Mouse (Mus musculus) midbrain, postnatal 0 days (tissue): Measurements from ENCODE around the gene Olfr1394. TPM values are rescaled to one million over a fixed set of nuclear protein-coding genes. Genes with fewer than 3 reads are reported as not detected.

Experiments used
- ATAC-seq: fragments of 200-750 bp; cut with Nextera tagmentation; 2 replicates; pipeline ENCODE4 v1.8.0; 2017; ENCODE audit warnings: moderate number of reproducible peaks, mild to moderate bottlenecking, moderate TSS enrichment, moderate library complexity; ENCODE audit not compliant: low FRiP score
- DNase-seq: peaks from one replicate; pipeline ENCODE4 v3.0.0-alpha.2; 2015; ENCODE audit warnings: low spot score
- H3K27ac ChIP-seq: fragments of 300-500 bp; sonication (generic); 2 replicates; pipeline ENCODE4 v1.5.1; 2014; ENCODE audit warnings: low read depth, mild to moderate bottlenecking, low read length, mixed read lengths
- H3K27me3 ChIP-seq: fragments of 300-500 bp; sonication (generic); 2 replicates; pipeline ENCODE4 v1.6.1; 2014; ENCODE audit warnings: low read length, control low read depth, mixed read lengths; ENCODE audit not compliant: insufficient read depth
- H3K36me3 ChIP-seq: fragments of 300-500 bp; sonication (generic); 2 replicates; pipeline ENCODE4 v1.6.1; 2014; ENCODE audit warnings: low read length, control low read depth, mixed read lengths; ENCODE audit not compliant: insufficient read depth
- H3K4me1 ChIP-seq: fragments of 300-500 bp; sonication (generic); 2 replicates; pipeline ENCODE4 v1.6.1; 2014; ENCODE audit warnings: mild to moderate bottlenecking, control low read depth, antibody characterized with exemption, low read length, mixed read lengths; ENCODE audit not compliant: insufficient read depth
- H3K4me2 ChIP-seq: fragments of 300-500 bp; sonication (generic); 2 replicates; pipeline ENCODE4 v1.6.1; 2014; ENCODE audit warnings: low read depth, mild to moderate bottlenecking, low read length, mixed read lengths; ENCODE audit not compliant: poor library complexity, severe bottlenecking
- H3K4me3 ChIP-seq: fragments of 300-500 bp; sonication (generic); 2 replicates; pipeline ENCODE4 v1.5.1; 2014; ENCODE audit warnings: low read depth, mild to moderate bottlenecking, low read length, moderate library complexity
- H3K9ac ChIP-seq: fragments of 300-500 bp; sonication (generic); replicated peaks from 2 replicates; pipeline ENCODE4 v1.6.1; 2014; ENCODE audit warnings: mild to moderate bottlenecking, low read length, moderate library complexity, mixed read lengths; ENCODE audit not compliant: poor library complexity, severe bottlenecking
- H3K9me3 ChIP-seq: fragments of 300-500 bp; sonication (generic); 2 replicates; pipeline ENCODE4 v1.6.1; 2016; ENCODE audit warnings: low read length, control low read depth
- CTCF ChIP-seq: IDR thresholded peaks from 2 replicates; pipeline ENCODE4 v1.5.1; 2016; ENCODE audit warnings: antibody characterized with exemption, mild to moderate bottlenecking
- WGBS: fragments of 180-500 bp; shearing (Covaris S2); extraction: QIAGEN DNeasy Blood & Tissue Kit; methylation state at CpG from one replicate; pipeline ENCODE4 v1.1.7; 2014; 5-methylcytosine and 5-hydroxymethylcytosine counted together
- polyA plus RNA-seq: library from polyadenylated mRNA; unstranded; fragments of >200 nt; fragmentation: Nextera tagmentation; extraction: Ambion mirVana; gene quantifications from 2 replicates; pipeline ENCODE4 v1.2.1, GENCODE M21; 2015
- total RNA-seq: library from RNA; depleted of rRNA; stranded (reverse); fragments of >200 nt; gene quantifications from 2 replicates; pipeline ENCODE4 v1.2.3, GENCODE M21; 2014

Gene Olfr1394
- total and polyA plus RNA-seq, 2 experiments from 2014 or later: not detected

- no peak overlapping the region for H3K4me3 ChIP-seq
- ATAC-seq: no peak
- no peak overlapping the region for H3K4me2 ChIP-seq
Measured at GRCm38 (mm10) chr11:49114158-49114557, 40.0 kb upstream of the Olfr1394 start.

GRCm38 (mm10) chr11:49114774-49115173 is 39.4 kb upstream of the Olfr1394 start, which contains the start of gene Olfr1396:
TSS of gene Olfr1396 (minus strand) at chr11:49114874.
- H3K4me1 ChIP-seq: no peaks in the 10 kb centered on the region
- H3K4me2 ChIP-seq: no peak within 1 kb of the TSS
- no peak within 1 kb of the TSS for H3K9ac ChIP-seq
- no peaks in the 10 kb centered on the region for H3K9me3 ChIP-seq
- TF ChIP-seq CTCF: no peak
- DNase-seq (no peak), ATAC-seq (no peak)
- no peaks in the 10 kb centered on the region for H3K27me3 ChIP-seq
- H3K4me3 ChIP-seq: no peak within 1 kb of the TSS
- no peak within 1 kb of the TSS for H3K27ac ChIP-seq
- no peaks in the 10 kb centered on the region for H3K36me3 ChIP-seq

More at GRCm38 (mm10) chr11:49114158-49114557, 40.0 kb upstream of the Olfr1394 start:
- no peak overlapping the region for H3K9ac ChIP-seq
- DNase-seq: no peak
- WGBS: 79% methylated on average over 2 of the region's 2 CpGs
- H3K9me3 ChIP-seq: no peaks in the 10 kb centered on the region
- no peaks in the 10 kb centered on the region for H3K36me3 ChIP-seq
- H3K27me3 ChIP-seq: no peaks in the 10 kb centered on the region
- no peak overlapping the region for H3K27ac ChIP-seq
- H3K4me1 ChIP-seq: no peaks in the 10 kb centered on the region
- TF ChIP-seq CTCF: no peak

GRCm38 (mm10) chr11:49119635-49120034 is 34.5 kb upstream of the Olfr1394 start:
- WGBS: 77% methylated on average over 3 of the region's 3 CpGs
- ATAC-seq (no peak), DNase-seq (no peak)
- Histone ChIP-seq H3K9me3 (no peaks in the 10 kb centered on the region), H3K27me3 (no peaks in the 10 kb centered on the region), H3K4me3 (no peak overlapping the region), H3K36me3 (no peaks in the 10 kb centered on the region), H3K27ac (no peak overlapping the region), H3K9ac (no peak overlapping the region), H3K4me1 (no peaks in the 10 kb centered on the region), H3K4me2 (no peak overlapping the region)
- TF ChIP-seq CTCF: no peak

GRCm38 (mm10) chr11:49124169-49124568 is 30.0 kb upstream of the Olfr1394 start:
- 89% methylated on average over 2 of the region's 2 CpGs for WGBS
- Histone ChIP-seq H3K27ac (no peak overlapping the region), H3K27me3 (no peaks in the 10 kb centered on the region), H3K9me3 (no peaks in the 10 kb centered on the region), H3K9ac (no peak overlapping the region), H3K36me3 (no peaks in the 10 kb centered on the region), H3K4me3 (no peak overlapping the region), H3K4me2 (no peak overlapping the region), H3K4me1 (no peaks in the 10 kb centered on the region)
- ATAC-seq: no peak
- TF ChIP-seq CTCF: no peak
- no peak for DNase-seq

- Histone ChIP-seq H3K27me3 (no peaks in the 10 kb centered on the region), H3K27ac (no peak within 1 kb of the TSS), H3K36me3 (no peaks in the 10 kb centered on the region), H3K9ac (no peak within 1 kb of the TSS), H3K4me3 (no peak within 1 kb of the TSS), H3K4me1 (no peaks in the 10 kb centered on the region), H3K4me2 (no peak within 1 kb of the TSS), H3K9me3 (no peaks in the 10 kb centered on the region)
- 92% methylated on average over 6 of the region's 6 CpGs for WGBS
- TF ChIP-seq CTCF: no peak
- DNase-seq (no peak), ATAC-seq (no peak)
Measured at GRCm38 (mm10) chr11:49141974-49142373, 12.2 kb upstream of the Olfr1394 start, which contains the start of gene Olfr1395. TSS of gene Olfr1395 (plus strand) at chr11:49142274.

- Histone ChIP-seq H3K4me3 (no peak overlapping the region), H3K27ac (no peak overlapping the region), H3K9ac (no peak overlapping the region), H3K36me3 (no peaks in the 10 kb centered on the region), H3K27me3 (no peaks in the 10 kb centered on the region), H3K4me1 (no peaks in the 10 kb centered on the region), H3K9me3 (no peaks in the 10 kb centered on the region), H3K4me2 (no peak overlapping the region)
- WGBS: 95% methylated on average over 2 of the region's 2 CpGs
- DNase-seq (no peak), ATAC-seq (no peak)
- TF ChIP-seq CTCF: no peak
Measured at GRCm38 (mm10) chr11:49156821-49157814, 2.9 kb downstream of the Olfr1394 start.
